Mouse (Mus musculus) hindbrain, embryonic 14.5 days (tissue): Measurements from ENCODE around the gene Usp46. TPM values are rescaled to one million over a fixed set of nuclear protein-coding genes. Genes with fewer than 3 reads are reported as not detected.
"Not testable (repeated sequence)": the region's sequence is repeated elsewhere in the genome, so short reads cannot be mapped to it uniquely, and the experiment has no call there.

Experiments
- ATAC-seq: fragments of 200-750 bp; cut with Nextera tagmentation; 2 replicates; pipeline ENCODE4 v1.8.0; 2017; ENCODE audit warnings: moderate number of reproducible peaks, mild to moderate bottlenecking, moderate TSS enrichment, moderate library complexity; ENCODE audit not compliant: low FRiP score
- DNase-seq: peaks from one replicate; pipeline ENCODE4 v3.0.0-alpha.2; 2015; ENCODE audit warnings: low spot score
- H3K27ac ChIP-seq: fragments of 300-500 bp; sonication (generic); 2 replicates; pipeline ENCODE4 v1.5.1; 2014; ENCODE audit warnings: mild to moderate bottlenecking, moderate library complexity
- H3K27me3 ChIP-seq: fragments of 300-500 bp; sonication (generic); 2 replicates; pipeline ENCODE4 v1.6.1; 2014; ENCODE audit warnings: mild to moderate bottlenecking, low read length, mixed read lengths; ENCODE audit not compliant: control insufficient read depth, insufficient read depth
- H3K36me3 ChIP-seq: fragments of 300-500 bp; sonication (generic); replicated peaks from 2 replicates; pipeline ENCODE4 v1.6.1; 2014; ENCODE audit not compliant: control insufficient read depth, insufficient read depth
- H3K4me1 ChIP-seq: fragments of 300-500 bp; sonication (generic); replicated peaks from 2 replicates; pipeline ENCODE4 v1.6.1; 2014; ENCODE audit warnings: antibody characterized with exemption, low read length, mixed read lengths; ENCODE audit not compliant: control insufficient read depth, insufficient read depth
- H3K4me2 ChIP-seq: fragments of 300-500 bp; sonication (generic); replicated peaks from 2 replicates; pipeline ENCODE4 v1.6.1; 2014; ENCODE audit warnings: mild to moderate bottlenecking, moderate library complexity
- H3K4me3 ChIP-seq: fragments of 300-500 bp; sonication (generic); replicated peaks from 2 replicates; pipeline ENCODE4 v1.5.1; 2014; ENCODE audit warnings: mild to moderate bottlenecking, low read length
- H3K9ac ChIP-seq: fragments of 300-500 bp; sonication (generic); 2 replicates; pipeline ENCODE4 v1.6.1; 2014
- H3K9me3 ChIP-seq: fragments of 300-500 bp; sonication (generic); 2 replicates; pipeline ENCODE4 v1.6.1; 2016; ENCODE audit warnings: low read length; ENCODE audit not compliant: control insufficient read depth
- WGBS: fragments of 180-500 bp; shearing (Covaris S2); extraction: QIAGEN DNeasy Blood & Tissue Kit; methylation state at CpG from one replicate; pipeline ENCODE4 v1.1.7; 2014; 5-methylcytosine and 5-hydroxymethylcytosine counted together
- polyA plus RNA-seq: library from polyadenylated mRNA; unstranded; fragments of >200 nt; fragmentation: Nextera tagmentation; extraction: Ambion mirVana; gene quantifications from 2 replicates; pipeline ENCODE4 v1.2.1, GENCODE M21; 2014

Usp46 gene
- polyA plus RNA-seq, 1 experiment from 2014 or later: 41.1 TPM

DNA sequence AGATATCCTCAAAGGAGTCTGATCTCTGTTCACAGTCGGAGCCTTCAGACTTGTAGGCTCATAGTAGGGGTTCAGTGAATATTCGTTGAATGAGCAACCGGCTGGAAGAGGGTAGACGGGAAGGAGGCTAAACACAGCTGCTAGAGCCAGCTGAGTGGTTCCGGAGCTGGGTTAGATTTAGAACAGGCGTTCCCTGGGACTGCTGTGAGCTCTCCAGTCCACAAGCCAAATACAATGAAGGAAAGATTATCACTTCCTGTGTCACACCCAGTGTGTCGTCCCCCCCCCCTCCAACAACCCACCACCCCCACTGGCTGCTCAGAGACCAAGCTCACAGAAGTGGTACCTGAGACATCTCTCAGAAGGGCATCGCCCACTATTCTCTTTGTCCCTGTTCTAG, 9.7 kb upstream of the Usp46 start:
- Histone ChIP-seq H3K9ac (no peak overlapping the region), H3K4me3 (no peak overlapping the region), H3K4me2 (no peak overlapping the region), H3K36me3 (no peaks in the 10 kb centered on the region), H3K9me3 (no peaks in the 10 kb centered on the region), H3K27ac (no peak overlapping the region), H3K4me1 (no peaks in the 10 kb centered on the region), H3K27me3 (no peaks in the 10 kb centered on the region)
- 45% methylated on average over 8 of the region's 8 CpGs for WGBS
- no peak for DNase-seq
- no peak for ATAC-seq

DNA sequence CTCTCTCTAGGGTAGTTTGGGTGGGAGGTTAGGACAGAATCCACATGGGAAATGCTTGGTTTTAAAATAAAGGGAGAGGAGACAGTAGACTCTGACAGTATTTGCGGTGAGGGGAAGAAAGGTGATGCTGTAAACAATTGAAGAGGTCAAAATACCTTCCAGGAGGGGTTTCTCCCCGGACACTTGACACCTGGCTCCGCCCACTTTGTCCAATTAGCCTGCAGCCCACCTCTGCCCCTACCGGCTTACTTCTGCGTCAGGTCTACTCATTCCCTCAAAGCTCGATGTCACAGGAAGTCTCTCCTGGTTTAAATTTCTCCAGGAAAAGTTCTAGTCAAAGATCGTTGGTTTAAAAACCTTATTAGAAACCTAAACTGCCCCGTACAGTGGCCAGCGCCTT, 8.5 kb upstream of the Usp46 start:
- H3K4me2 ChIP-seq: no peak overlapping the region
- no peak for DNase-seq
- no peaks in the 10 kb centered on the region for H3K4me1 ChIP-seq
- H3K27ac ChIP-seq: no peak overlapping the region
- H3K36me3 ChIP-seq: no peaks in the 10 kb centered on the region
- ATAC-seq: no peak
- H3K4me3 ChIP-seq: no peak overlapping the region
- H3K9ac ChIP-seq: no peak overlapping the region
- WGBS: 10% methylated on average over 9 of the region's 9 CpGs
- no peaks in the 10 kb centered on the region for H3K27me3 ChIP-seq
- no peaks in the 10 kb centered on the region for H3K9me3 ChIP-seq

DNA sequence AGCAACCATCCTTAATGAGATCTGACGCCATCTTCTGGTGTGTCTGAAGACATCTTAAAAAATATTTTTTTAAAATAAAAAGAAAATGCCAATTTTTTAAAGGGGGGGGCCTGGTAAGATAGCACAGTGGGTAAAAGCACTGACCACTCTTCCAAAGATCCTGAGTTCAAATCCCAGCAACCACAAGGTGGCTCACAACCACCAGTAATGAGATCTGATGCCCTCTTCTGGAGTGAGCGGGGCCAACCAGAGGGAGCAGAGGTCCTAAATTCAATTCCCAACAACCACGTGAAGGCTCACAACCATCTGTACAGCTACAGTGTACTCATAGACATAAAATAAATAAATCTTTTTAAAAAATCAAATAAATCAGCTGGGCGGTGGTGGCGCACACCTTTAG, 2.3 kb upstream of the Usp46 start:
- not testable (repeated sequence) for H3K4me3 ChIP-seq, H3K9me3 ChIP-seq, ATAC-seq, H3K27me3 ChIP-seq, H3K27ac ChIP-seq, DNase-seq, H3K4me2 ChIP-seq, H3K36me3 ChIP-seq, H3K9ac ChIP-seq
- WGBS: 88% methylated on average over 5 of the region's 5 CpGs
- peaks cover 20% of the 10 kb centered on the region for H3K4me1 ChIP-seq

DNA sequence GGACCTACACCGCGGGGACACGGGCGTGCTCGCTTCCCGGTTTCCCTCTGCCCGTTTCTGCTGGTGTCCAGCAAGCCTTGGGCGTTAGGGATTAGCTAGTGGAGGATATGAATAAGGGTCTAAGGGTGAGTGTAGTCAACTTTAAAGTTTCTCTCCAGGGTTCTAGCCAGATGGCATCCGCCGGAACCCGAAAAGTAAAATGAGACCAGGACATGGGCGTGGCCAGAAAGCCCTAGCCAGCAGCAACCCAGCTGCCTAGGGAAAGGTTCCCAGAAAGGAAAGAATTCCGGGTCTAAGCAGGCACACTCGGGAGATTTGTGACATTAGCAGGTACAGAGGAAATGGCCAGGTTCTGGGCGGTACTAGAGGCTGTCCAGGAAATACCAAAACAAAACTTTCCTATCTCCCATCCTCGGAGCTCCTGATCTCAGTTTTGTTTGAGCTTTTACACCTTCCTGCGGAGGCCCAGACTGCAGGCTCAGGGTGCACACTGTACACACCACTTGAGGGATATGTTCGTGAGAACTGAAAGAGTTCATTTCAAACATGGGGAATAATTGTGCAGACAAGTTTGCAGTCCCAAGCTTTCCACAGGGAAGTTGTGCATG, 587 bp upstream of the Usp46 start:
- Histone ChIP-seq H3K4me1 (peaks cover 26% of the 10 kb centered on the region), H3K4me3 (peak overlapping the region; percentile 76), H3K9me3 (no peaks in the 10 kb centered on the region), H3K27me3 (no peaks in the 10 kb centered on the region), H3K36me3 (no peaks in the 10 kb centered on the region), H3K9ac (peak overlapping the region; percentile 94), H3K4me2 (peak overlapping the region; percentile 77), H3K27ac (peak overlapping the region; percentile 86)
- DNase-seq: no peak
- WGBS: 2% methylated on average over 18 of the region's 18 CpGs
- peak; percentile 43 for ATAC-seq

DNA sequence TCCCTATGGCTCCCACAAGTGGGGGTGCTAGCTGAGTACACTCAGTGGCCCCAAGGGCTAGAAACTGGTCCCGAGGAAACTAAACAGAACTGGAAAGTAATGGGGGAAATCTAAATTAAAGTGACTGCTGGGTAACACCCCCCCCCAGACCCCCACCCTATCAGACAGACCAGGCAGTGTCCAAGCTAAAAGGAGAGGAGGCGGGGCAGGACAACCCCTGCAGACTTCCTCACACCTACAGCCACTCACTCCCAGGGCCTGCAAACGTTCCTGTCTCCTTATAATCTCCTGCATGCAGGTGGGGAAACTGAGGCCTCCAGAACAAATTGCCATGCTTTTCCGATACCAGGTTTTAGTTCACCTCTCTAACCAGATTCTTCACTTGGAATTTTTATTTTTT, 885 bp downstream of the Usp46 start:
- Histone ChIP-seq H3K4me1 (peaks cover 26% of the 10 kb centered on the region), H3K4me3 (peak overlapping the region; percentile 76), H3K9ac (peak overlapping the region; percentile 94), H3K9me3 (no peaks in the 10 kb centered on the region), H3K4me2 (peak overlapping the region; percentile 77), H3K36me3 (no peaks in the 10 kb centered on the region), H3K27me3 (no peaks in the 10 kb centered on the region), H3K27ac (no peak overlapping the region)
- DNase-seq (no peak), ATAC-seq (no peak)
- WGBS: 11% methylated on average over 4 of the region's 4 CpGs

DNA sequence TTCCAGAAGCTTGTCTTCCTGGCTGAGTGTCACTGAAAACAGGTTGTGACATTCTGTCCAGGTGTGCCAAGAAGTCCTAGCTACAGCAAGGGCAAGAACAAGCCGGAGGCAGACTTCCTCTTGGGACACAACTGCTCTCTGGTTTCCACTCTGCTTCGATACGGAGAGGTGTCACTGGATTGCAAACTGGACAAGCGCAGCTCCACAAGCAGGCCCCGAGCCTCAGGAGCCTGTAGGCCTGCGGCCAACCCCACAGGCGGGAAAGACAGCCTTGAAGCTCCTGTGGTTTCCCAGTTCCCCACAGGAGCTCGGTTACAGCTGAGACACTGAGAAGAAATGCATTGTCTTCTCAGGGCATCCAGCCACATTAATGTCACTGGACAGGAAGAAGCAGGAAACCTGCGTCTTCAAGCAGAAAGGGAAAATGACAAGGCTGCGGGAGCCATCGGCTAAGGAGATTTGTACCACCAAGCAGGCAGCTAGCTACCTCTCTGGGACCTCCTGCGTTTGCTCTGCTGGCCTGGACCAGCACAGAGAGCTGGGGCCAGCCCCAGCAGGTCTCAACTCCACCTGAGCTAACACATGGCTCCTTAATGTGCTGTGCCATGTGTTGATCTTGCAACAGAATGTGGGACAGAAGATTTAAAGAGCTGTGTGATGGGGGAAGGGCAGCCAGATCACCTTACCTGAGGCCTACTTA, 1.7 kb downstream of the Usp46 start:
- 45% methylated on average over 12 of the region's 12 CpGs for WGBS

DNA sequence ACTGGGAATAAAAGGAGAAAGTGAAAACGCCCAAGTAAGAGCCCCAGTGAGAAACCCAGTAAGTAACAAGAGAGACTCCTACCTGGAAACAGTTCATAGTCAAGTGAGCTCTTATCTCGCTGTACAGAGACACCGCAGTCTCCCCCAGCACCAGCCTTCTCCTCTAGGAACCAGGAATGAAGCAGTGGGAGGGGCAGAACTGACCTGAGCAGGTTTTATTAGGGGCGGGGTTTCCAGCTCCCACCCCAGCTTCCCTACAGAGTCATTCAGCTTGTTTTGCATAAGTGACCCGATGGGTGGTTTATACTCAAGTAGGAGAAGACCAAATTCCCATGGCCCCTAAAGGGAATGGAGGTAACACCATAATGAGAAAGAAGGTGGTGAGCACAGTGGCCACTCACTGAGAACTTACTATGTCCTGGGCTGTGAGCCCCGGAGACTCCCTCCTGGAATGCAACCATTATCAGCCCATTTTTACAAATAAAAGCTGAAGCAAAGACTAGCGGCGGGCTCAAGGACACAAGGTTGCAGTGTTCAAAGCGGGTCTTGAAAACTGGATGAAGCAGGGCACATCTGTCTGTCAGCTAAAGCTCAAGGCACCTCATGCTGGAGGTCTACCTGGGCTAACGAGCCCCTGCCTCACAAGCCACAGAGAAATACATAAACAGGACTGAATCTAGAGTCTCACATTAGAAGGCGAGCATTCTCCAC, 2.5 kb downstream of the Usp46 start:
- WGBS: 56% methylated on average over 11 of the region's 11 CpGs
- Histone ChIP-seq H3K9me3 (no peaks in the 10 kb centered on the region), H3K4me3 (no peak overlapping the region), H3K27me3 (no peaks in the 10 kb centered on the region), H3K27ac (no peak overlapping the region), H3K9ac (0 out of 2 replicates have a peak overlapping the region, but pooled peaks have one; percentile 94), H3K36me3 (no peaks in the 10 kb centered on the region), H3K4me1 (peaks cover 32% of the 10 kb centered on the region), H3K4me2 (peak overlapping the region; percentile 77)
- ATAC-seq (no peak), DNase-seq (no peak)

More for the DNA sequence above, 1.7 kb downstream of the Usp46 start:
- Histone ChIP-seq H3K4me3 (peak overlapping the region; percentile 76), H3K9me3 (no peaks in the 10 kb centered on the region), H3K27ac (0 out of 2 replicates have a peak overlapping the region, but pooled peaks have one; percentile 15), H3K4me1 (peaks cover 29% of the 10 kb centered on the region), H3K36me3 (no peaks in the 10 kb centered on the region), H3K9ac (peak overlapping the region; percentile 94), H3K4me2 (peak overlapping the region; percentile 77), H3K27me3 (no peaks in the 10 kb centered on the region)
- no peak for DNase-seq
- no peak for ATAC-seq

DNA sequence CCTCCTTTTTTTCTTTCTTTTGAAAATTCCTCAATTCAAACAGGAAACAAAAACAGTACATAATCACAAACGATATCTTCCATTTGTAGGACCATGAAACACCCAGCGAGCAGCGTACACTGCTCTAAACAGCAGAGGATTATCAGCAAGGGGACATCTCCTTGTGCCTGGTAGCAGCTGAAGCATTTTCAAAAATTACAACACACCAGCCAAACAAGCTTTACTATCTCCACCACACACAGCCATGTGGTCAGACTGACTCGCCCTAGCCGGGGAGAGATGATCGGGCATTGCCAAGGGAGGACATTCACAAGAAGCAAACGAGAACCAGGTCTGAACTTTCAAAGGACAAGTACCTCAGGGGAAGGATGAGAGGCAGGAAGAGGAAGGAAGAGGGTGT, 3.4 kb downstream of the Usp46 start:
- Histone ChIP-seq H3K27me3 (no peaks in the 10 kb centered on the region), H3K4me1 (peaks cover 32% of the 10 kb centered on the region), H3K36me3 (no peaks in the 10 kb centered on the region), H3K27ac (no peak overlapping the region), H3K9ac (no peak overlapping the region), H3K9me3 (no peaks in the 10 kb centered on the region), H3K4me3 (no peak overlapping the region), H3K4me2 (0 out of 2 replicates have a peak overlapping the region, but pooled peaks have one; percentile 77)
- ATAC-seq (no peak), DNase-seq (no peak)
- 83% methylated on average over 7 of the region's 7 CpGs for WGBS

DNA sequence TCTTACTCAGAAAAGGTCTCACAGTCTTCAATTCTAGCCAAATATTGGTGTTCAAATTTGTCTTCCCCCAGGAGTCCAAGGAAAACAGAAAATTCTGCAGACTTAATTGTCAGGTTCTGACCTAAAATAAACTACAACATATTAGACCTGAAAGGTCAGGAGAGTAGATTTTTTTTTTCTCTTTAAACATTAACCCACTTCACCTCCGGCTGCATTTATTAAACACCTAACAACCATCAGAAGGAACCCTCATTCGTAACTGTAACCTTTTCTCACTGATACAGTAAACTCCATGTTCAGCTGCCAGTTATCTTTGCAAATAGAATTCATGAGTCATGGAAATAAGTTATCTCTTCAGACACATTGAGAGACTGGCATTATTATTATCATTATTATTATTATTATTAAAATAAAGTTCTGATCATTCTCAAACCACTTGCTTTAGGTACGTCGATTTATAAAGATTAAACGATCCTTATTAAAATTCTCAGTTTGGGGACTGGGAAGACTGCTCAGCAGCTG, 4.9 kb downstream of the Usp46 start:
- no peak overlapping the region for H3K27ac ChIP-seq
- no peak for DNase-seq
- no peak overlapping the region for H3K9ac ChIP-seq
- H3K9me3 ChIP-seq: no peaks in the 10 kb centered on the region
- WGBS: 94% methylated on average over 5 of the region's 5 CpGs
- H3K27me3 ChIP-seq: no peaks in the 10 kb centered on the region
- peaks cover 32% of the 10 kb centered on the region for H3K4me1 ChIP-seq
- H3K36me3 ChIP-seq: no peaks in the 10 kb centered on the region
- no peak overlapping the region for H3K4me2 ChIP-seq
- H3K4me3 ChIP-seq: no peak overlapping the region
- no peak for ATAC-seq
